Mouse (Mus musculus) hindbrain, embryonic 16.5 days (tissue): ENCODE results near the gene Tvp23b. TPM values are rescaled to one million over a fixed set of nuclear protein-coding genes. Genes with fewer than 3 reads are reported as not detected.

Experiments
- polyA plus RNA-seq: library from polyadenylated mRNA; unstranded; fragments of >200 nt; fragmentation: Nextera tagmentation; extraction: Ambion mirVana; gene quantifications from 2 replicates; pipeline ENCODE4 v1.2.1, GENCODE M21; 2015

Tvp23b gene
- polyA plus RNA-seq, 1 experiment from 2014 or later = 59.0 TPM

Other genes with a start within 250 kb of the Tvp23b start
- 8.4 and 9.7 TPM in 2 replicates for gene Lrrc75a, start 230.9 kb upstream of the Tvp23b start, polyA plus RNA-seq
- 26.4 and 26.7 TPM in 2 replicates for gene Mmgt2, start 230.8 kb upstream of the Tvp23b start, polyA plus RNA-seq
- 17.9 and 18.5 TPM in 2 replicates for gene Zfp287, start 147.6 kb upstream of the Tvp23b start, polyA plus RNA-seq
- gene Gm10428, start 126.4 kb upstream of the Tvp23b start, polyA plus RNA-seq = not detected in 2 replicates
- 25.7 and 29.6 TPM in 2 replicates for gene Zfp286, start 90.0 kb upstream of the Tvp23b start, polyA plus RNA-seq
- gene Trim16, start 59.2 kb upstream of the Tvp23b start, polyA plus RNA-seq = 8.0 and 8.4 TPM in 2 replicates
- 0.34 and 0.55 TPM in 2 replicates for gene Fbxw10, start 32.4 kb upstream of the Tvp23b start, polyA plus RNA-seq
- gene Cdrt4, start 71.7 kb downstream of the Tvp23b start, polyA plus RNA-seq = 0.23 TPM in 1 of 2 replicates, not detected in the other
- not detected in 2 replicates for gene Tekt3, start 182.2 kb downstream of the Tvp23b start, polyA plus RNA-seq
- gene Pmp22, start 249.5 kb downstream of the Tvp23b start, polyA plus RNA-seq = 44.2 and 50.1 TPM in 2 replicates